Comparison of ENCODE assay signal across 22 mouse cellular contexts in the genomic region with DNA sequence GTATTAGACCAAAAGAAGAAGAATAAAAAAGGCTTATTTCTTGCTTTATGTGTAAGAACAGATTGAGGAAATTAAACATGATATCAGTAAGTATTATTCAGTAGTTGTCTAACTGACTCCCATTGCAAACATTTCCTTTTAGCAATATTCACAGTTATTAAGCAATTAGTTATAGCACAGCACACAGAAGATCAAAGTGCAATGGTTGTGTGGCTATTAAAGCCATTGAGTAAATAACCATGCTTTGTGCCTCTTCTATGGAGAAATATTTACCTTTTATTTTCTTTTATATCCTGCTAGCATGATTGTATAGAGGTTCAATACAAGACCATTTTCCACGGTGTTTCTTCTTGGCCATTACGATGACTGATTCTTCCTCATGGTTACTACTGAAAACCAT. TPM values are rescaled to one million over a fixed set of nuclear protein-coding genes. Genes with fewer than 3 reads are reported as not detected.
DNase-seq lines count a peak whose midpoint lies in the region; ATAC-seq and TF ChIP-seq lines count a peak whose summit lies in the region.
"Had no signal": no experiment of that assay in that cellular context is flagged by ENCODE, and none has a peak within 500 bp of the region (broad histone marks: within the 10 kb centered on the region; RNA-seq: fewer than 3 reads in every experiment).

No protein-coding gene starts in this region.

- H3K79me2 ChIP-seq in liver, adult 2 months (ENCODE audit: control insufficient read depth, insufficient read depth, low read length), result no peaks in the 10 kb centered on the region

- H3K27ac ChIP-seq in intestine, postnatal 0 days (ENCODE audit: low read depth, low read length), result no peak overlapping the region
- H3K27ac ChIP-seq in intestine, embryonic 16.5 days (ENCODE audit: low read length), result no peak overlapping the region
- H3K27ac ChIP-seq in liver, adult 2 months (replicated peaks; ENCODE audit: insufficient read depth, low read depth, low read length), result no peak overlapping the region
- no peak overlapping the region for H3K27ac ChIP-seq in liver, embryonic 12.5 days
- H3K27ac ChIP-seq in midbrain, embryonic 11.5 days (ENCODE audit: low read depth, low read length), result no peak overlapping the region
- H3K27ac ChIP-seq in midbrain, embryonic 15.5 days, result no peak overlapping the region
- no peak overlapping the region for H3K27ac ChIP-seq in stomach, postnatal 0 days (replicated peaks)

- no peaks in the 10 kb centered on the region for H3K36me3 ChIP-seq in intestine, postnatal 0 days (ENCODE audit: control insufficient read depth, insufficient read depth)
- no peaks in the 10 kb centered on the region for H3K36me3 ChIP-seq in intestine, embryonic 16.5 days (ENCODE audit: control insufficient read depth, insufficient read depth, low read length)
- no peaks in the 10 kb centered on the region for H3K36me3 ChIP-seq in liver, adult 2 months (ENCODE audit: control insufficient read depth, insufficient read depth, low read length)
- H3K36me3 ChIP-seq in liver, embryonic 12.5 days, result no peaks in the 10 kb centered on the region
- no peaks in the 10 kb centered on the region for H3K36me3 ChIP-seq in midbrain, embryonic 11.5 days (ENCODE audit: control insufficient read depth, insufficient read depth, low read length)
- H3K36me3 ChIP-seq in midbrain, embryonic 15.5 days (replicated peaks), result no peaks in the 10 kb centered on the region
- H3K36me3 ChIP-seq in stomach, postnatal 0 days (ENCODE audit: control insufficient read depth, insufficient read depth, low read length), result no peaks in the 10 kb centered on the region
- H3K36me3 ChIP-seq: G1E had no signal

- ATAC-seq in intestine, postnatal 0 days, result peak; percentile 44; the same call in 1 of the 2 replicates
- no peak for ATAC-seq in intestine, embryonic 16.5 days
- no peak for ATAC-seq in liver, embryonic 12.5 days
- ATAC-seq in midbrain, embryonic 11.5 days (ENCODE audit: low FRiP score), result no peak
- no peak for ATAC-seq in midbrain, embryonic 15.5 days (replicated peaks)
- peak; percentile 69; the same call in 1 of the 2 replicates for ATAC-seq in stomach, postnatal 0 days (ENCODE audit: low FRiP score, low TSS enrichment)
- ATAC-seq: activated CD4-positive, CD25-positive, alpha-beta regulatory T cell, adult 4 months; CD4-positive, CD25-positive, alpha-beta regulatory T cell, adult 4 months had no signal

- H3K9me3 ChIP-seq in intestine, postnatal 0 days (ENCODE audit: control insufficient read depth), result no peaks in the 10 kb centered on the region
- H3K9me3 ChIP-seq in intestine, embryonic 16.5 days (ENCODE audit: control insufficient read depth, low read length), result peaks cover 10% of the 10 kb centered on the region; the same call in 1 of the 2 replicates
- no peaks in the 10 kb centered on the region; the same call in 1 of the 2 replicates for H3K9me3 ChIP-seq in liver, embryonic 12.5 days (replicated peaks)
- peaks cover 6% of the 10 kb centered on the region; the same call in 1 of the 2 replicates for H3K9me3 ChIP-seq in midbrain, embryonic 11.5 days (ENCODE audit: control insufficient read depth, low read length)
- no peaks in the 10 kb centered on the region for H3K9me3 ChIP-seq in midbrain, embryonic 15.5 days
- H3K9me3 ChIP-seq in stomach, postnatal 0 days (ENCODE audit: control insufficient read depth, low read length), result peaks cover 6% of the 10 kb centered on the region; the same call in 1 of the 2 replicates
- H3K9me3 ChIP-seq: G1E had no signal

- no peak overlapping the region for H3K9ac ChIP-seq in intestine, postnatal 0 days (ENCODE audit: low read depth, low read length)
- no peak overlapping the region for H3K9ac ChIP-seq in intestine, embryonic 16.5 days (ENCODE audit: low read depth, low read length)
- H3K9ac ChIP-seq in liver, adult 2 months (ENCODE audit: low read depth, low read length), result no peak overlapping the region
- H3K9ac ChIP-seq in liver, embryonic 12.5 days, result no peak overlapping the region
- no peak overlapping the region for H3K9ac ChIP-seq in midbrain, embryonic 11.5 days (ENCODE audit: low read length)
- H3K9ac ChIP-seq in midbrain, embryonic 15.5 days, result no peak overlapping the region
- H3K9ac ChIP-seq in stomach, postnatal 0 days (ENCODE audit: low read length), result no peak overlapping the region

- H3K4me1 ChIP-seq in intestine, postnatal 0 days (replicated peaks; ENCODE audit: control insufficient read depth, insufficient read depth, low read length), result no peaks in the 10 kb centered on the region
- no peaks in the 10 kb centered on the region for H3K4me1 ChIP-seq in intestine, embryonic 16.5 days (ENCODE audit: control insufficient read depth, insufficient read depth, low read length)
- H3K4me1 ChIP-seq in liver, adult 2 months (ENCODE audit: control insufficient read depth, insufficient read depth, low read length), result peaks cover 2% of the 10 kb centered on the region; the same call in 1 of the 2 replicates
- H3K4me1 ChIP-seq in liver, embryonic 12.5 days, result 0 out of 2 replicates have a peak, but pooled peaks cover 3% of the 10 kb centered on the region
- H3K4me1 ChIP-seq in midbrain, embryonic 11.5 days (ENCODE audit: control insufficient read depth, insufficient read depth, low read length), result no peaks in the 10 kb centered on the region
- no peaks in the 10 kb centered on the region for H3K4me1 ChIP-seq in midbrain, embryonic 15.5 days
- H3K4me1 ChIP-seq in stomach, postnatal 0 days (replicated peaks; ENCODE audit: control insufficient read depth, insufficient read depth), result no peaks in the 10 kb centered on the region

- 68% methylated on average over 2 of the region's 2 CpGs for WGBS in intestine, postnatal 0 days
- WGBS in intestine, embryonic 16.5 days, result 80% methylated on average over 2 of the region's 2 CpGs
- WGBS in liver, adult 2 months, result 71% methylated on average over 2 of the region's 2 CpGs
- WGBS in liver, embryonic 12.5 days (ENCODE audit: insufficient replicate concordance), result 83% methylated on average over 2 of the region's 2 CpGs
- 84% methylated on average over 2 of the region's 2 CpGs for WGBS in midbrain, embryonic 11.5 days
- 80% methylated on average over 2 of the region's 2 CpGs for WGBS in midbrain, embryonic 15.5 days
- WGBS in stomach, postnatal 0 days, result 37% methylated on average over 2 of the region's 2 CpGs

- H3K4me3 ChIP-seq in intestine, postnatal 0 days (ENCODE audit: low read depth, low read length), result no peak overlapping the region
- H3K4me3 ChIP-seq in intestine, embryonic 16.5 days (ENCODE audit: low read length), result no peak overlapping the region
- H3K4me3 ChIP-seq in liver, adult 2 months (ENCODE audit: insufficient read depth, low read depth, low read length), result no peak overlapping the region
- H3K4me3 ChIP-seq in liver, embryonic 12.5 days, result no peak overlapping the region
- H3K4me3 ChIP-seq in midbrain, embryonic 11.5 days (ENCODE audit: low read depth, low read length), result no peak overlapping the region
- H3K4me3 ChIP-seq in midbrain, embryonic 15.5 days, result no peak overlapping the region
- H3K4me3 ChIP-seq in stomach, postnatal 0 days (ENCODE audit: low read depth, low read length), result no peak overlapping the region

- no peak for TF ChIP-seq EP300 in stomach, postnatal 0 days (optimal IDR thresholded peaks at IDR 0.05)

- no peak for TF ChIP-seq POLR2A in liver, adult 2 months (IDR thresholded peaks at IDR 0.05; ENCODE audit: extremely low read depth, insufficient read depth, low read length)

- no peak for TF ChIP-seq CTCF in intestine, postnatal 0 days (IDR thresholded peaks at IDR 0.05; ENCODE audit: low read depth)
- TF ChIP-seq CTCF in liver, adult 2 months (IDR thresholded peaks at IDR 0.05; ENCODE audit: low read depth, low read length), result no peak
- no peak for TF ChIP-seq CTCF in stomach, postnatal 0 days (IDR thresholded peaks at IDR 0.05; ENCODE audit: low read depth)

- no peak overlapping the region for H3K4me2 ChIP-seq in intestine, postnatal 0 days (replicated peaks; ENCODE audit: low read depth)
- H3K4me2 ChIP-seq in intestine, embryonic 16.5 days (ENCODE audit: low read depth, low read length), result no peak overlapping the region
- H3K4me2 ChIP-seq in liver, embryonic 12.5 days, result no peak overlapping the region
- no peak overlapping the region for H3K4me2 ChIP-seq in midbrain, embryonic 11.5 days
- no peak overlapping the region for H3K4me2 ChIP-seq in midbrain, embryonic 15.5 days
- no peak overlapping the region for H3K4me2 ChIP-seq in stomach, postnatal 0 days (replicated peaks; ENCODE audit: low read depth)

- peak; percentile 68 for DNase-seq in liver, adult 2 months (ENCODE audit: extremely low read depth, low read depth, low spot score)
- DNase-seq in midbrain, embryonic 11.5 days (ENCODE audit: low spot score, missing footprints), result peak; percentile 41
- no peak for DNase-seq in stomach, postnatal 0 days (ENCODE audit: low spot score)
- DNase-seq in urinary bladder, postnatal 36 days (ENCODE audit: low spot score in 2 of 2), result no peak
- DNase-seq: adrenal gland, adult 2 months; adrenal gland, adult 8-10 months; adrenal gland, postnatal 10 days; adrenal gland, postnatal 14 days; adrenal gland, postnatal 25 days; adrenal gland, postnatal 36 days; B cell, adult 2 months; cerebellum, adult 11 months; cerebellum, adult 11-12 months had no signal

- H3K27me3 ChIP-seq in intestine, postnatal 0 days (replicated peaks; ENCODE audit: control insufficient read depth, insufficient read depth, low read length), result no peaks in the 10 kb centered on the region
- H3K27me3 ChIP-seq in intestine, embryonic 16.5 days (replicated peaks; ENCODE audit: control insufficient read depth, insufficient read depth, low read length), result no peaks in the 10 kb centered on the region
- no peaks in the 10 kb centered on the region for H3K27me3 ChIP-seq in liver, adult 2 months (ENCODE audit: control insufficient read depth, insufficient read depth, low read length)
- H3K27me3 ChIP-seq in liver, embryonic 12.5 days (replicated peaks), result no peaks in the 10 kb centered on the region
- H3K27me3 ChIP-seq in midbrain, embryonic 11.5 days (ENCODE audit: control insufficient read depth, insufficient read depth, low read length), result no peaks in the 10 kb centered on the region
- H3K27me3 ChIP-seq in midbrain, embryonic 15.5 days (replicated peaks), result no peaks in the 10 kb centered on the region
- H3K27me3 ChIP-seq in stomach, postnatal 0 days (ENCODE audit: control insufficient read depth, insufficient read depth, low read length), result no peaks in the 10 kb centered on the region
- H3K27me3 ChIP-seq: CH12.LX, Patski had no signal

RNA-seq across cellular contexts. Expression of a gene that starts 33.2 kb away (rescaled TPM):
- 10.2 and 10.4 TPM in 2 replicates for polyA plus RNA-seq in intestine, postnatal 0 days (2015; fragmentation: Nextera tagmentation; extraction: Ambion mirVana)
- polyA plus RNA-seq in intestine, embryonic 16.5 days (2015; fragmentation: Nextera tagmentation; extraction: Ambion mirVana), result 19.8 and 20.1 TPM in 2 replicates
- 4.1 and 4.6 TPM in 2 replicates for total RNA-seq in liver, adult 2 months (2014; rRNA removed)
- polyA plus RNA-seq in liver, adult 2 months (2012; rRNA removed), result 2.5 and 3.2 TPM in 2 replicates
- polyA plus RNA-seq in liver, embryonic 12.5 days (2016; fragmentation: Nextera tagmentation; extraction: Ambion mirVana), result 22.2 and 22.7 TPM in 2 replicates
- polyA plus RNA-seq in midbrain, embryonic 11.5 days (2014; fragmentation: Nextera tagmentation; extraction: Ambion mirVana), result 29.1 and 29.2 TPM in 2 replicates
- 46.5 and 51.4 TPM in 2 replicates for polyA plus RNA-seq in midbrain, embryonic 15.5 days (2015; fragmentation: Nextera tagmentation; extraction: Ambion mirVana)
- polyA plus RNA-seq in stomach, postnatal 0 days (2015; fragmentation: Nextera tagmentation; extraction: Ambion mirVana), result 7.7 and 8.3 TPM in 2 replicates

RNA-seq across cellular contexts. Expression of a gene that starts 33.9 kb away (rescaled TPM):
- 14.5 and 16.4 TPM in 2 replicates for polyA plus RNA-seq in intestine, postnatal 0 days (2015; fragmentation: Nextera tagmentation; extraction: Ambion mirVana)
- 12.6 and 16.4 TPM in 2 replicates for polyA plus RNA-seq in intestine, embryonic 16.5 days (2015; fragmentation: Nextera tagmentation; extraction: Ambion mirVana)
- total RNA-seq in liver, adult 2 months (2014; rRNA removed), result 26.4 and 36.6 TPM in 2 replicates
- 14.0 and 14.4 TPM in 2 replicates for polyA plus RNA-seq in liver, adult 2 months (2012; rRNA removed)
- 17.4 and 17.5 TPM in 2 replicates for polyA plus RNA-seq in liver, embryonic 12.5 days (2016; fragmentation: Nextera tagmentation; extraction: Ambion mirVana)
- polyA plus RNA-seq in midbrain, embryonic 11.5 days (2014; fragmentation: Nextera tagmentation; extraction: Ambion mirVana), result 30.7 and 32.3 TPM in 2 replicates
- polyA plus RNA-seq in midbrain, embryonic 15.5 days (2015; fragmentation: Nextera tagmentation; extraction: Ambion mirVana), result 45.0 and 50.3 TPM in 2 replicates
- 10.7 and 11.0 TPM in 2 replicates for polyA plus RNA-seq in stomach, postnatal 0 days (2015; fragmentation: Nextera tagmentation; extraction: Ambion mirVana)

Comparison
In these comparisons a context has a peak if more than half of its experiments do, and no peak if none do; other contexts are left out.
1. ATAC-seq: peak in intestine, postnatal 0 days (single experiment) and stomach, postnatal 0 days (single experiment); none in intestine, embryonic 16.5 days (single experiment), liver, embryonic 12.5 days (single experiment), midbrain, embryonic 11.5 days (single experiment) and midbrain, embryonic 15.5 days (single experiment).
2. DNase-seq: peak in liver, adult 2 months (single experiment) and midbrain, embryonic 11.5 days (single experiment); none in stomach, postnatal 0 days (single experiment) and urinary bladder, postnatal 36 days (0 of 2).